Mouse (Mus musculus) embryonic facial prominence, embryonic 12.5 days (tissue): Measurements from ENCODE around the gene Fmo1. TPM values are rescaled to one million over a fixed set of nuclear protein-coding genes. Genes with fewer than 3 reads are reported as not detected.

Source experiments
- ATAC-seq: fragments of 200-750 bp; cut with Nextera tagmentation; 2 replicates; pipeline ENCODE4 v1.8.0; 2017; ENCODE audit not compliant: insufficient number of reproducible peaks, insufficient read depth, low FRiP score, low TSS enrichment
- H3K27ac ChIP-seq: fragments of 300-500 bp; sonication (generic); 2 replicates; pipeline ENCODE4 v1.5.1; 2016; ENCODE audit warnings: mild to moderate bottlenecking
- H3K27me3 ChIP-seq: fragments of 300-500 bp; sonication (generic); 2 replicates; pipeline ENCODE4 v1.6.1; 2016; ENCODE audit warnings: mild to moderate bottlenecking, moderate library complexity
- H3K36me3 ChIP-seq: fragments of 300-500 bp; sonication (generic); 2 replicates; pipeline ENCODE4 v1.6.1; 2016; ENCODE audit warnings: mild to moderate bottlenecking
- H3K4me1 ChIP-seq: fragments of 300-500 bp; sonication (generic); 2 replicates; pipeline ENCODE4 v1.6.1; 2016
- H3K4me2 ChIP-seq: fragments of 300-500 bp; sonication (generic); replicated peaks from 2 replicates; pipeline ENCODE4 v1.6.1; 2016; ENCODE audit warnings: mild to moderate bottlenecking, moderate library complexity
- H3K4me3 ChIP-seq: fragments of 300-500 bp; sonication (generic); 2 replicates; pipeline ENCODE4 v1.5.1; 2016; ENCODE audit warnings: mild to moderate bottlenecking
- H3K9ac ChIP-seq: fragments of 300-500 bp; sonication (generic); 2 replicates; pipeline ENCODE4 v1.6.1; 2016; ENCODE audit warnings: mild to moderate bottlenecking, moderate library complexity
- H3K9me3 ChIP-seq: fragments of 300-500 bp; sonication (generic); 2 replicates; pipeline ENCODE4 v1.6.1; 2016; ENCODE audit warnings: mild to moderate bottlenecking, moderate library complexity
- WGBS: fragments of 180-500 bp; shearing (Covaris S2); methylation state at CpG from one replicate; pipeline ENCODE4 v1.1.7; 2016; 5-methylcytosine and 5-hydroxymethylcytosine counted together
- polyA plus RNA-seq: library from polyadenylated mRNA; unstranded; fragments of >200 nt; fragmentation: Nextera tagmentation; extraction: Ambion mirVana; gene quantifications from 2 replicates; pipeline ENCODE4 v1.2.1, GENCODE M21; 2016

The Fmo1 gene
- 14.8 and 15.3 TPM in 2 replicates for polyA plus RNA-seq

DNA sequence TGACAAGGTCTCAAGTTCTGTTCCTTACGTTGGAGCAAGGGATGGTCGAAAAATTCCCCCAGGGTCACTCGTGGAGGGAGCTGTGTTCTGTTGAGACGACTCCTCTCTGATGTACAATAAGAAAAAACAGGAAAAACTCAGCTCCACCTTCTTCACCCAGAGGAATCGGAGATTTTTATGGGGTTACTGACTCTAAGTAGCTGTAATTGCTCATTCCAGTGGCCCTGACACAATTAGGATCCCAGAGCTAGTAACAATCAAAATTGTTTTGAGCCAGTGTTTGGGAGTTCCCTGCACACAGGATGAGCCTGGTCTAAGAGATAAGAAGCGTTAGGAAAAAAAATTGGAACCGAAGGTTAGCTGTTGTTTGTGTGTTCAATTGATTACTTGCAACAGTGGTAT lies at the start of gene Fmo1:
TSS of gene Fmo1 (minus strand) at position 331 of the 402 bp plus-strand sequence.
- WGBS, result 42% methylated on average over 7 of the region's 7 CpGs
- Histone ChIP-seq H3K4me2 (no peak within 1 kb of the TSS), H3K36me3 (no peaks in the 10 kb centered on the region), H3K27ac (peak within 1 kb of the TSS; percentile 30; the same call in 1 of the 2 replicates), H3K27me3 (no peaks in the 10 kb centered on the region), H3K4me1 (peaks cover 15% of the 10 kb centered on the region; the same call in 1 of the 2 replicates), H3K9me3 (0 out of 2 replicates have a peak, but pooled peaks cover 4% of the 10 kb centered on the region), H3K9ac (no peak within 1 kb of the TSS), H3K4me3 (no peak within 1 kb of the TSS)
- no peak for ATAC-seq

DNA sequence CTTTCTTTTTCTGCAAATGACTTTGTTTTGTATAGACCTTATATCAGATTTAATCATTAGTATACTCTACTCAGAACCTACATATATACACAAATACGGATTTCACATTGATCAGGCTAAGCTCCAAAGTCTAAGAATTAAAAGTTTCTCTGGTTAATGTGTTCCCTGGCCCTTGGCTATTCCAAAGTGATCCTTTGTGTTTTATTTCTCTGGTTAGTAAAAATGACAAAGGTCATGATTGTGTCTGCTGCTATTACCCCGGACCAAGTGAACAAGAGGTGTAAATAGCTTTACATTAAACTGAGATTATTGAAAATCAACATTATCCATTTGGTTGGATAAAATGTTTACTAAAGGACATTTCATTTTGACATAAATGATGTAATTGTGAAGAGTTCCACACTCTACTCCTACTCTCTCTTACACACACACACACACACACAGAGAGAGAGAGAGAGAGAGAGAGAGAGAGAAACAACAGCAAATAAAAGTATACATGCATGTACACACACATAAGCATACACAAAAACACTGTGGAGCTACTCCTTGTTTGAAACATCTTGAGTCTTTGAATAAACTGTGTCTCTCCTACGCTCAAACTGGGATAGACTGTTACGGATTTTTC lies 48.6 kb upstream of the Fmo1 start:
- Histone ChIP-seq H3K4me1 (no peaks in the 10 kb centered on the region), H3K36me3 (no peaks in the 10 kb centered on the region), H3K4me2 (no peak overlapping the region), H3K4me3 (no peak overlapping the region), H3K9me3 (no peaks in the 10 kb centered on the region), H3K9ac (no peak overlapping the region), H3K27ac (no peak overlapping the region), H3K27me3 (no peaks in the 10 kb centered on the region)
- ATAC-seq, result no peak
- 87% methylated on average over 4 of the region's 4 CpGs for WGBS

DNA sequence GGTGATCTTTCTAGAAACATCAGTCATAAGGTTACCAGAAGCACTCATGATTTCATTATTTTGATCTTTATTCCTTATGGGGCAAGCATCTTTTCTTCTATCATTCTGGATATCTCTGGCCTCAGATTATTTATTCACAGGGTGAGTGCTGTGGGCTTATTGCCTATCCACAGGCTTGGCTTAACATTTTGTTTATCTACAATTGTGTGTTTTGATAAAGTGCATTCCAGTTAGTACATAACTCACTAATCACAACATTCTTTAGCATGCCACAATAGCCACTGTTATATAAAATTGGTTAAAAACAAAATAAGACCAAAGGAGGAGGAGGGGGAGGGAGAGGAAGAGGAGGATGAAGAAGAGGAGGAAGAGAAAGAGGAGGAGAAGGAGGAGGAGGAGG lies 45.7 kb upstream of the Fmo1 start:
- H3K27ac ChIP-seq, result no peak overlapping the region
- no peak overlapping the region for H3K9ac ChIP-seq
- H3K4me1 ChIP-seq, result no peaks in the 10 kb centered on the region
- no peaks in the 10 kb centered on the region for H3K36me3 ChIP-seq
- H3K4me2 ChIP-seq, result no peak overlapping the region
- H3K9me3 ChIP-seq, result no peaks in the 10 kb centered on the region
- no peak for ATAC-seq
- no peak overlapping the region for H3K4me3 ChIP-seq
- no peaks in the 10 kb centered on the region for H3K27me3 ChIP-seq

DNA sequence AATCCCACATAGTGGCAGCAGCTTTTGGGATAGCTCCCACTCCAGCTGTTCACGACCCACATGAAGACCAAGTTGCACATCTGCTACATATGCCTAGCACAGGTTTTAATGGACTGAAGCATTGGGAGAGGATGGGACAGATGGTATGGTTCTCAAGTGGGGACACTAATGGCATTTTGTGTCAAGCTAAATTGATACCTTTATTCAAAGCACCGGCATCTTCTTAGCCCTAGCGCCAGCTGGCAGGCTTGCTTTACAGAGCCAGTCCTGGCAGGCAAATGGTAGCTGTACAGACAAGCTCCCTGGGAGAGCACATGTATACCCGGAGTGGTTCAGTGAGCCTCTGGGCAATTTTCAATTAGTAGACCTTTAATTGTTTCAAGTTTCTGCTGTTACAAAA lies 35.5 kb upstream of the Fmo1 start:
- H3K4me1 ChIP-seq, result no peaks in the 10 kb centered on the region
- no peaks in the 10 kb centered on the region for H3K36me3 ChIP-seq
- H3K4me3 ChIP-seq, result no peak overlapping the region
- H3K9me3 ChIP-seq, result no peaks in the 10 kb centered on the region
- ATAC-seq, result 0 out of 2 replicates have a peak, but pooled peaks have one; percentile 52
- no peak overlapping the region for H3K9ac ChIP-seq
- 59% methylated on average over 4 of the region's 4 CpGs for WGBS
- no peak overlapping the region for H3K27ac ChIP-seq
- H3K4me2 ChIP-seq, result no peak overlapping the region
- H3K27me3 ChIP-seq, result no peaks in the 10 kb centered on the region

DNA sequence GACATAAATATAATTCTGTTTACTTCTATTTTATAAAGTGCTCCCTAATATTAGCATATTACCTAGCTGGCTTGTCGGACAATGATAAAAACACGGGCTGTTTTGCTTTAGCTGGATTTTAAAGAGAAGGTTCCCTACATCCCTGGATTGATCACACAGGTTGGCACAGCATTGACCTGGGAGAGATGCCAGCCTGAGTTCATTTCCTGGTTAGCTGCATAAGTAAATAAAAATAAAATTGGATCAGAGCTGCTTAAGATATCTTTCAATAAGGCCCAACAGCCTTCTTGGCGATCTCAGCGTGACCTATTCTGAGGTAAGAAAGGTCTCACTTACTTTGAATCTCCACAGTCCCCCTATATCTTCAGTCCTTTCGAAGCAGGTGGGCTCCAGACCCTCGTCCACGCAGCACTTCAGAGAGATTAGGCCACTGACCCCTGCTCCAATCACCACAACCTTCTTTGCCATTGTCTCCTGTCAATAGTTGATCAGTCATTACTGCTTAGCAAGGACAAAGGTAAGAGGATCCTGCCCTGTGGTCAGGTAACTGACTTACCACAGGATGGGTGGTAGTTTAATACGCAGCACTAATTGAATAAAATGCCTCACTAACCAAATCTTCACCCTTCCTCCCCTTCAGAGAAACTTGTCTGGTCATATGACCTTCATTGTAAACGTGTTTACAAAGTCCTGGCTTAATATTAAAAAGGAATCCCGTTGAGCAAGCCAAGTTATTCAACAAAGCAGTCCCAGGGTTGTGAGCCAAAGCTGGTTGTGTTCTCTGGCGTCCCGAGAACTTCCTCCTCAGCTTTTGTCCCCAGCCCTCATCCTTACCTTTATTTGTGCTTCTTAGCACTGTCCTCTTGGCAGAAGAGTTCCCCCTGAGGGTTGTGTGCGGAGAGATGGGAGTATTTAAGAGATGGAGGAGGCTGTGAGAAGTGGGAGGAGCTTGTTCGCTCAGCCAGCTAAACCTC lies 31.7 kb upstream of the Fmo1 start, which contains the start of gene Fmo2:
TSS of gene Fmo2 (minus strand) at position 889 of the 974 bp plus-strand sequence.
- Histone ChIP-seq H3K27me3 (no peaks in the 10 kb centered on the region), H3K36me3 (no peaks in the 10 kb centered on the region), H3K9ac (no peak within 1 kb of the TSS), H3K27ac (no peak within 1 kb of the TSS), H3K4me3 (no peak within 1 kb of the TSS), H3K4me2 (no peak within 1 kb of the TSS), H3K9me3 (no peaks in the 10 kb centered on the region), H3K4me1 (no peaks in the 10 kb centered on the region)
- no peak for ATAC-seq
- 72% methylated on average over 14 of the region's 14 CpGs for WGBS

DNA sequence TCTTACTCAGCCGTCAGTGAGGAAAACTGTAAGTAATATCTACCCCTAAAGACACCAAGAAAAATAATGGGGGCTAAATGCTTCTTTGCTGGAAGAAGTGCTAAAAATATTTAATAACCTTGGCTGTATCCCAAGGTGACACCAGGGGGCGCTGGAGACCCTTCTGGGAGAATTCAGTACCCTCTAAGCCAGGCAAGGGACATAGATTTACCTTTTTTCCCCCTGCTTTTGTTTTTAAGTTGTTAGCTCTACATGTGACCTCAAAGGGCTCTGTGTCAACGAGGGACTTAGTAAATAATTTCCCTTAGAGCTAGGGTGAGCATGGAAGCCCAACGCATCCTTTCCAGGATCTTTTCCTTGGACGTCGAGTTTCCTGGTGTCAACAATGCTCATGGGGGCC lies 29.5 kb upstream of the Fmo1 start:
- Histone ChIP-seq H3K9ac (no peak overlapping the region), H3K36me3 (no peaks in the 10 kb centered on the region), H3K4me3 (no peak overlapping the region), H3K4me1 (no peaks in the 10 kb centered on the region), H3K4me2 (no peak overlapping the region), H3K9me3 (no peaks in the 10 kb centered on the region), H3K27ac (no peak overlapping the region), H3K27me3 (no peaks in the 10 kb centered on the region)
- no peak for ATAC-seq
- WGBS, result 27% methylated on average over 6 of the region's 6 CpGs

DNA sequence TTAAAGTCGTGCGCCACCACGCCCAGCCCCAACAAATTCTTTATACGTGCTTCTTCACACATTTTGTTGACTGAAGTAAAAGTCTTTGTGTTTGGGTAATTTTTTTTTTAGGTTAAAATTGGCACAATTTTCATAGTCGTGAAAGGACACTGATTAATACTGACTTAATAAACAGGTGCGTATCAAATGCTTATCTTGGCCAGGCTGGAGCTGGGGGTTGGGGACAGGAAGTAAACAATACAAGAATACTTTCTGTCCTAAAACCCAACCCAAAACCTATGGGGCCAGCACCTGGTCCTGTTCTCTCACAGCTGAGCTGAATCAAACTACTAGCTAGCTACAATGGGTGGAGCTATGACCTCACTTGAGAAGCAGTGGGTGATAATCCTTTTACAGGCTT lies 26.6 kb upstream of the Fmo1 start:
- H3K4me1 ChIP-seq, result no peaks in the 10 kb centered on the region
- no peak overlapping the region for H3K9ac ChIP-seq
- H3K36me3 ChIP-seq, result no peaks in the 10 kb centered on the region
- H3K27ac ChIP-seq, result no peak overlapping the region
- WGBS, result 92% methylated on average over 6 of the region's 6 CpGs
- H3K4me2 ChIP-seq, result no peak overlapping the region
- no peak overlapping the region for H3K4me3 ChIP-seq
- no peak for ATAC-seq
- H3K27me3 ChIP-seq, result no peaks in the 10 kb centered on the region
- peaks cover 4% of the 10 kb centered on the region; the same call in 1 of the 2 replicates for H3K9me3 ChIP-seq

DNA sequence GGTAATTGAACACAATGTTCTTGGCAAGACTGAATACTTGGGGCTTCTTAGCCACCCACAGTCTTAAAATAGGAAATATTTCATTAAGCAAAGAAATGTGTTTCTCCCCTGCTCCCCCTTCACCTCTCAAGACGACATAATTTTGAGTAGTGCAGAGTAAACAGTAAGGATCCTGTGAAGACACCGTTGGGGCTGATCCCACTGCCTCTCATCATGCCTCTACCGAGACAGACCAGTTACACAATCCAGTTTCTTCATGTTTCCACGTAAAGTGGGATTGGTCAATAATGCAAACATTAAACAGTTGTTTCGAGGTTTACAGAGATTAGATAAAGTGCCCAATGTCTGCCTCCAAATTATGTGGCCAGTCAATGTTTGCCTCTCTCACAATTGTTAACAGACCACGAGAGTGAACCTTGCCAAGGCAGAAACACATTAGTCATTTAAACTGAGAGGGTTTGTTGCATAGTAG lies 25.6 kb upstream of the Fmo1 start:
- Histone ChIP-seq H3K4me1 (no peaks in the 10 kb centered on the region), H3K4me3 (no peak overlapping the region), H3K9me3 (peaks cover 4% of the 10 kb centered on the region; the same call in 1 of the 2 replicates), H3K36me3 (no peaks in the 10 kb centered on the region), H3K27me3 (no peaks in the 10 kb centered on the region), H3K9ac (no peak overlapping the region), H3K4me2 (no peak overlapping the region), H3K27ac (no peak overlapping the region)
- WGBS, result 56% methylated on average over 6 of the region's 6 CpGs
- no peak for ATAC-seq

DNA sequence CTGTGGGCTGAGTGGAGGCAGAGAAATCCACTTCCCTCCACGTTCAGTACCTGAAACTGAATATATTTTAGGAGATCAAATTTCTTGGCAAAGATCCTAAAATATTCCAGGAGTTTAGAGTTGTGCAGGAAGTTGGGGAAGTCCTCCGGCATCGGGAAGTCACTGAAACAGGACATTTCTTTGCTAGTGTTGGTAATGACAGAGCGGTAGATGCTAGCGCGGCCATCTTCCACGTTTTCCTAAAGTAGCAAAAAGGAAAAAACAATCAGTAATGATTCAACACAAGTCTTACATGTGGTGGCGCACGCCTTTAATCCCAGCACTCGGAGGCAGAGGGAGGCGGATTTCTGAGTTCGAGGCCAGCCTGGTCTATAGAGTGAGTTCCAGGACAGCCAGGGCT lies 22.2 kb upstream of the Fmo1 start:
- no peak overlapping the region for H3K4me2 ChIP-seq
- H3K4me3 ChIP-seq, result no peak overlapping the region
- no peaks in the 10 kb centered on the region for H3K36me3 ChIP-seq
- H3K9me3 ChIP-seq, result peaks cover 4% of the 10 kb centered on the region; the same call in 1 of the 2 replicates
- H3K27me3 ChIP-seq, result no peaks in the 10 kb centered on the region
- no peak overlapping the region for H3K27ac ChIP-seq
- 72% methylated on average over 12 of the region's 12 CpGs for WGBS
- H3K4me1 ChIP-seq, result no peaks in the 10 kb centered on the region
- ATAC-seq, result no peak
- H3K9ac ChIP-seq, result no peak overlapping the region

DNA sequence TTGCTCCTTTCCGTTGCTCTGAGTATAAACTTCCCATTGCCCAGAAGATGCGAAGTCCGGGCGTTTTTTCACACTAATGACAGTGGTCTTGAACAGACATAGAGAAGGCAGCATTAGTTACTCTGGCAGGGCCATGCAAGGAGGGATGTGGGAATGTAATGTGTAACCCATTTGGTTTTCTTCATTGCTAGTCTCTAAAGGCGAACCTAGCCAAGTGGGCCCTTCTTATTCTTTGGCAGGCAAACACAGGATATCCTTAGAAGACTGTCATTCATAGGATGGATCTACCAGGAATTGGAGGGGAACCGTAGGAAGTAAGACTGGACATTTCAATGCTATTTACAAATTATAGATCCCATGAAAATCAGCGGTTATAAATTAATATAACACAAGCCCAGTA lies 21.2 kb upstream of the Fmo1 start:
- no peak overlapping the region for H3K4me3 ChIP-seq
- H3K4me2 ChIP-seq, result no peak overlapping the region
- H3K27ac ChIP-seq, result no peak overlapping the region
- peaks cover 4% of the 10 kb centered on the region; the same call in 1 of the 2 replicates for H3K9me3 ChIP-seq
- no peaks in the 10 kb centered on the region for H3K36me3 ChIP-seq
- no peak overlapping the region for H3K9ac ChIP-seq
- H3K4me1 ChIP-seq, result no peaks in the 10 kb centered on the region
- WGBS, result 91% methylated on average over 7 of the region's 7 CpGs
- ATAC-seq, result no peak
- no peaks in the 10 kb centered on the region for H3K27me3 ChIP-seq

DNA sequence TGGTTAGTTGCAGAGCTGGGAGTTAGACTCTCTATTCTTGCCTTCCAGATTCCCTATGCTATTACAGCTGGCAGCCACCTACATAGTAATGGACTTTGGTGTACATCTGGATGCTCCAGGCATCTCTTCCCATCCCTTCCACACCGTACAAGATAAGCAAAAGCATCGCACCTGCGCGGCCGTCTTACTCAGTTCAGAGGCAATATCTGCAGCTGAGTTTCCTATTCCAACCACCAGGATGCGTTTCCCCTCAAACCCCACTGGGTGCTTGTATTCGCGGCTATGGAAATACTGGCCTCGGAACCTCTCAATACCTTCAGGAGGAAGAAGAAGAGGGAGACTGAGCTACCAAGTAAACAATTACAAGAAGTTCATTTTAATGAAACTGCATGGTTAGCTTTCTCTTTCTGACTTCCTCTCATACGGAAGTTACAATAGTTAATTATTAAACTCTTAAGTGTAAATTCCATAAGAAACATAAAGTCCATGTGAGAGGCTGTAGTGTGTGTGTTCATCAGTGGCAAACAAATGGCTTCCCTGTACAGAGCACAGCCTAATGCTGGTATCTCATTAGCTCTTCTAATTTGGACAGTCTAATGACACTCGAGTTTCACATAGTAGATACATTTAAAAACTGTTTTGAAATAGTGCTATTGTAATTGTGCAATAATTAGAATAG lies 19.9 kb upstream of the Fmo1 start:
- WGBS, result 82% methylated on average over 11 of the region's 11 CpGs

More for the DNA sequence above, 19.9 kb upstream of the Fmo1 start:
- Histone ChIP-seq H3K27ac (no peak overlapping the region), H3K4me2 (no peak overlapping the region), H3K36me3 (no peaks in the 10 kb centered on the region), H3K9me3 (peaks cover 4% of the 10 kb centered on the region; the same call in 1 of the 2 replicates), H3K27me3 (no peaks in the 10 kb centered on the region), H3K4me3 (no peak overlapping the region), H3K9ac (no peak overlapping the region), H3K4me1 (no peaks in the 10 kb centered on the region)
- no peak for ATAC-seq
